Mouse (Mus musculus): ENCODE results near the gene Hoxa6. TPM values are rescaled to one million over a fixed set of nuclear protein-coding genes. Genes with fewer than 3 reads are reported as not detected.
A peak's percentile ranks its signal among the peaks of the same experiment; 100 is the strongest.

The Hoxa6 gene
- polyA plus RNA-seq, 1 experiment, result 0.52 TPM

DNA sequence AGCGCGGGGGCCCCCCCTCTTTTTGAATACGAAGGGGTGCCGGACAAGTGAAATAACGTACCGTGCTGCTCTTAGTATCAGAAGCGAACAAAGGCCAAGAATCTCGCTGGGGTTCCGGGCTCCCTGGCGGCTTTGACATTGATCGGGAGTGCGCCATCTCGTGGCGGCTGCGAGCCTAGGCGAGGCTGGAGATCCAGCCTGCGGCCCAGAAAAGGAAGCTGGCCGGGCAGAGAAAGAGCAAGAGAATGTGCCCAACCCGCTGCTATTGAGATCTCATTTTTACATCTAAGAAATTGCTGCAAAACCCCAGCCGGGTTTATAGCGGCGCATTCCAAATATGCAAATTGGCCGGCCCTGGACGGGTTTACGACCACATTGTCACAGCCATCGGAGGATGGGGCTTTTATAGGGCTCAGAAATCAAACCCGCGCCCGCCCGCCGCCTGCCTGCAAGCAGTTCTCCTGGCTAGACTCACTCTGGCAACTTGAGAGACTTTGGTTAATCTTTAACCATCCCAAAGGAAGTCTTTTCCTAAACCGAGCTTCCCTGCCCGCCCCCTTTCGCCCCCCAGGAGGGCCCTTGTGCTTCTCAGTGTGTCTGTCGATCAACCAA, 32.0 kb upstream of the Hoxa6 start, which contains the start of gene Hoxa10:
Hoxa10 (minus strand) TSS at position 466 of the 612 bp plus-strand sequence.
- TF ChIP-seq CTCF (IDR thresholded peaks at IDR 0.05; ENCODE audit: extremely low read depth, insufficient read length, insufficient replicate concordance, low read depth, low read length), result peak; percentile 75
- TF ChIP-seq POLR2A (IDR thresholded peaks at IDR 0.05; ENCODE audit: low read depth, low read length), result no peak
- Histone ChIP-seq H3K4me3 (ENCODE audit: low read depth, low read length) (no peak within 1 kb of the TSS), H3K27ac (ENCODE audit: insufficient read depth, low read depth, low read length) (no peak within 1 kb of the TSS), H3K27me3 (ENCODE audit: control insufficient read depth, insufficient read depth, low read length) (peaks cover 84% of the 10 kb centered on the region), H3K4me1 (ENCODE audit: control insufficient read depth, insufficient read depth, insufficient read length, low read length) (no peaks in the 10 kb centered on the region), H3K36me3 (ENCODE audit: control insufficient read depth, insufficient read depth, low read length) (no peaks in the 10 kb centered on the region)
- WGBS, result 3% methylated on average over 35 of the region's 35 CpGs

DNA sequence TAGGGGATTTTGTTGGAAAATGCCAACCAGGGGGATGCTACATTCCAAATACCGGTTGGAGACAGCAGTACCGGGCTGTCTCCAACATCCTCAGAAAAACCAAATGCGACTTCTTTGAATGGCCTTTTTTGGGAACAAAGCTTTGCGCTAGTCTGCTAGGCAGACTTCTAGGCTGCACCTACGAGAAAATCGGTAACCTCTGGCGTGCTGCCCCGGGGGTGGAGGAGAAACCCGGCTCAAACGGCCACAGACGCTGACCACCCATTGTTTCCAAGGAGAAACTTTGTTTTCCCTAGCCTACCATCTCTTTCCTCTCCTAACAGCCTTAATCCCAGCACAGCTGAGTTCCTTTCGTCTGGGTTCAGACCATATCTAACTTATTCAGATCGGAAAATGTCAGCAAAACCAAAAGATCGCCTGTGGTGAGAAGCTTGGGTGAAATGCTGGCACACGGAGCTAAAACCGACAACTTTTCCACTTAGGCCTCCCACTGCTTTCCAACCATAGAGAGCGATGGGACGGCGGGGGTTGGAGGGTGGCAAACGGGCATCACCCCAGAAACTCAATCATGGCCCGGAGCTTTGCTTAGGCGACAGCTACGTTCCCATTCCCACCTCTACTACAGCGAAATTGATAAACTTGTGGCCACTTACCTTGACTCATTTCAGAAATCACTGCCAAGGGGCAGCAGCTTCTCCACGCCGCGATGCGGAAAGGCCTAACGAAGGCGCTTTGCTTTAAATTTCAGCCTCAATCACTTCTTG, 31.3 kb upstream of the Hoxa6 start:
- Histone ChIP-seq H3K36me3 (ENCODE audit: control insufficient read depth, insufficient read depth, low read length) (no peaks in the 10 kb centered on the region), H3K27ac (ENCODE audit: insufficient read depth, low read depth, low read length) (no peak overlapping the region), H3K27me3 (ENCODE audit: control insufficient read depth, insufficient read depth, low read length) (peaks cover 84% of the 10 kb centered on the region), H3K4me3 (ENCODE audit: low read depth, low read length) (no peak overlapping the region), H3K4me1 (ENCODE audit: control insufficient read depth, insufficient read depth, insufficient read length, low read length) (no peaks in the 10 kb centered on the region)
- TF ChIP-seq CTCF (IDR thresholded peaks at IDR 0.05; ENCODE audit: extremely low read depth, insufficient read length, insufficient replicate concordance, low read depth, low read length) (no peak), POLR2A (IDR thresholded peaks at IDR 0.05; ENCODE audit: low read depth, low read length) (no peak)
- WGBS, result 8% methylated on average over 30 of the region's 30 CpGs

DNA sequence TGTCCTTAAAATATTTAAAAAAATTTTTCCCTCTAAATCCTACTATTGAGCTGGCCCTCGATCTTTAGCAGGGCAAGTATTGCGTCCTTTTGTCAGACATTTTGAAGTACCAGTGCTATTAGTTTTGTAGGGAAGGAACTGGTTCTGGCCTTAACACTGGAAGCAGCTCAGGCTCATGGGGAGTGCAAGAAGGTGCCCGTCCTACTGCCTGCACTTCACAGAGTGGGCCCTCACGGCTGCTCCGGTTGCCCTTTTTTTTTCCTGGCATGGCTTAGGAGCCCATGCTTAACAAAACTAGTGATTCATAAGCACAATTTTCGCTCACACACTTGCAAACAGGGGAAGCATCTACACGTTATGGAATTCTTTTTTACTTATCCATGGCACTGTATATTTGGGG, 30.5 kb upstream of the Hoxa6 start:
- TF ChIP-seq CTCF (IDR thresholded peaks at IDR 0.05; ENCODE audit: extremely low read depth, insufficient read length, insufficient replicate concordance, low read depth, low read length) (no peak), POLR2A (IDR thresholded peaks at IDR 0.05; ENCODE audit: low read depth, low read length) (no peak)
- Histone ChIP-seq H3K27me3 (ENCODE audit: control insufficient read depth, insufficient read depth, low read length) (peaks cover 85% of the 10 kb centered on the region), H3K27ac (ENCODE audit: insufficient read depth, low read depth, low read length) (no peak overlapping the region), H3K4me1 (ENCODE audit: control insufficient read depth, insufficient read depth, insufficient read length, low read length) (no peaks in the 10 kb centered on the region), H3K4me3 (ENCODE audit: low read depth, low read length) (no peak overlapping the region), H3K36me3 (ENCODE audit: control insufficient read depth, insufficient read depth, low read length) (no peaks in the 10 kb centered on the region)
- 16% methylated on average over 7 of the region's 7 CpGs for WGBS

DNA sequence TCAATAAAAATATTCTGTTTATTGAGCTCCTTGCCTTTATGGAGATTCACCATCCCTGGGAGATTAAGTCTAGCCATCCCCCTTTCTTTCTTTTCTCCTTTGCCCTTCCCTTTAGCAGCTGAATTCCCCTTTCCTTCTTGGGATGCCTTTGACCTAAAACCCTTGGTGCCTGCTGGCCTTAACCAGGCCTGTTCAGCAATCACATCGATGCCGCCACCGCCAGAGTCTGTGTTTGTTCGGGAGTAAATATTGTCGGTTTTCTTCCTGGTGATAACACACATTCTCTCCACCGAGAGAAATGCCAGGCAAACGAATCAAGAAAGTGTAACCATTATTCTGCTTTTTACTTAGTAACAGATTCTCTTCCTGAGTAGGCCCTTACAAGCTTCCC, 29.6 kb upstream of the Hoxa6 start:
- TF ChIP-seq POLR2A (IDR thresholded peaks at IDR 0.05; ENCODE audit: low read depth, low read length), result no peak
- no peak for TF ChIP-seq CTCF (IDR thresholded peaks at IDR 0.05; ENCODE audit: extremely low read depth, insufficient read length, insufficient replicate concordance, low read depth, low read length)
- H3K4me3 ChIP-seq (ENCODE audit: low read depth, low read length), result no peak overlapping the region
- no peak overlapping the region for H3K27ac ChIP-seq (ENCODE audit: insufficient read depth, low read depth, low read length)
- 4% methylated on average over 7 of the region's 7 CpGs for WGBS
- H3K4me1 ChIP-seq (ENCODE audit: control insufficient read depth, insufficient read depth, insufficient read length, low read length), result no peaks in the 10 kb centered on the region
- H3K27me3 ChIP-seq (ENCODE audit: control insufficient read depth, insufficient read depth, low read length), result peaks cover 85% of the 10 kb centered on the region
- no peaks in the 10 kb centered on the region for H3K36me3 ChIP-seq (ENCODE audit: control insufficient read depth, insufficient read depth, low read length)

DNA sequence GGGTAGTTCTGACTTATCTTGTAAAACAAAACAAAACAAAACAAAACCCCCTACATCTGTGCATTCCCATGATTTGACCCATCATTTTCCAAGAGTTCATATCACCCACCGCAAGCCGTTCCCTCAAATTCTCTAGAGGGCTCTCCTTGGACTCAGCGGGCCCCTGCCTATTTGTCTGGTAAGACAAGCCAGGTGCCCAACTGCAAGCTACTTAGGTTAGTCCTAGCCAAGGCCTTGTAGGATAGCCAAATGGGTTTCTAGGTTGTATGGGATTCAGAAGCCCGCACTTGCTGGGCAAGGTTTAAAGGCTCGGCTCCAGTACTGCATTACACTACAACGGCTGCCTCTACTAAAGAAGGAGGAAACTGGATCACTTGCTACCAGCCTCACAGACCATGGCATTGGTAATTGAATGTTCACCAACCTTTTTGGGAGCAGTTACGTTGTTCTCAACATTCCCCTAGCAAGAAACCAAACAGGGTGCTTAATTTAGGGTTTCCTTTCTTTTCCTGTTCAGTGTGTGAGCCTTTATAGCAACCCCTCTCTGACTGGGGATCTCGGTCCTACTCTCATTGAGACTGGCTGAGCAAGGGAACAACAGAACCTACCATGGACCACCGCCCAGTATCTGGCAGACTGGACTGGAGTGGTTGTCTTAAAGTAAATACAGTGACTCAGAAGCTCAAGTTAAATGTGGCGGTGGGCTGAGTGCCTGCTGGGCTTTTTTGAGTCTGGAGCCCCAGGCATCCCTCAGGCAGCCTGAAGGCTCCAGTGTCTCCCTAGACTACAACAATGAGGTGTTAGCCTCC, 29.0 kb upstream of the Hoxa6 start:
- TF ChIP-seq POLR2A (IDR thresholded peaks at IDR 0.05; ENCODE audit: low read depth, low read length), result no peak
- TF ChIP-seq CTCF (IDR thresholded peaks at IDR 0.05; ENCODE audit: extremely low read depth, insufficient read length, insufficient replicate concordance, low read depth, low read length), result no peak
- Histone ChIP-seq H3K36me3 (ENCODE audit: control insufficient read depth, insufficient read depth, low read length) (no peaks in the 10 kb centered on the region), H3K4me1 (ENCODE audit: control insufficient read depth, insufficient read depth, insufficient read length, low read length) (no peaks in the 10 kb centered on the region), H3K27ac (ENCODE audit: insufficient read depth, low read depth, low read length) (no peak overlapping the region), H3K27me3 (ENCODE audit: control insufficient read depth, insufficient read depth, low read length) (peaks cover 85% of the 10 kb centered on the region), H3K4me3 (ENCODE audit: low read depth, low read length) (no peak overlapping the region)
- 25% methylated on average over 10 of the region's 10 CpGs for WGBS

DNA sequence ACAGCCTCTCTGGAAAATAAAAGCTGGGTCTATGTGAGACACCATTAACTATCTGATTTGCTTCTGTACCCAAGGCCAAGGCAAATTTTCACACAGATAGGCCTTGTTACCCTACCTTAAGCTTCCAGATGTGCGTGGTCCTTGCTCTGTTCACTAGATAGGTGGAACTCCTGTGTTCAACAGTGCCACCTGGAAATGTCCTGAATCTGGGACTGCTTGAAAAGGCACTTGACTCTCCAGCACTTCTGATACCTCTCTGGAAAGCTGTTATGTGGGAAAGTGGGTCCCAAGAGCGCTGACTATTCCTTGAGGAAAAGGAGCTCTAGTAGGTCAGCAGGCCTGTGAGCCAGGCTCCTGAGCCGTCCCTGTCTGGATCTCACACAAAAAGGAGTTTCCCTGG, 28.3 kb upstream of the Hoxa6 start:
- H3K27me3 ChIP-seq (ENCODE audit: control insufficient read depth, insufficient read depth, low read length), result peaks cover 86% of the 10 kb centered on the region
- H3K36me3 ChIP-seq (ENCODE audit: control insufficient read depth, insufficient read depth, low read length), result no peaks in the 10 kb centered on the region
- H3K4me3 ChIP-seq (ENCODE audit: low read depth, low read length), result no peak overlapping the region
- no peak for TF ChIP-seq CTCF (IDR thresholded peaks at IDR 0.05; ENCODE audit: extremely low read depth, insufficient read length, insufficient replicate concordance, low read depth, low read length)
- no peaks in the 10 kb centered on the region for H3K4me1 ChIP-seq (ENCODE audit: control insufficient read depth, insufficient read depth, insufficient read length, low read length)
- no peak overlapping the region for H3K27ac ChIP-seq (ENCODE audit: insufficient read depth, low read depth, low read length)
- WGBS, result 31% methylated on average over 3 of the region's 3 CpGs

DNA sequence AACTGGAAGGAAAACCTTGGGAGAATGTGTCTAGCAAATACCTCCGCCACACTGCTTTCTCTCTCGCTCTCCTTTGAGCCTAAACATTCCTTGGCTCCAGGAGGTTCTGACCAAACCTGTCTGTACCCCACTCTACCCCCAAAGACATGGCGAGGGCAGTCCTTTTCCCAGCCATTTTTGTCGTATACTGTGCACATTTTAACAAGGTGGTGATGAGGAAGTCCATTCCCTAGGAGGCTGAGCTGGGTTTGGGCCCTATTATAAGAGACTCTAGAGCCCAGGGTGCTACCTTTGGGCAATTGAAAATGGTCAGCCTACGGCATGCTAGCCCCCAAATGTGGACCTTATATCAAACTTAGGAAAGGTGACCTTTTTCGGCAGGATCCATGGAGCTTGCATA, 27.3 kb upstream of the Hoxa6 start:
- no peak overlapping the region for H3K27ac ChIP-seq (ENCODE audit: insufficient read depth, low read depth, low read length)
- no peak overlapping the region for H3K4me3 ChIP-seq (ENCODE audit: low read depth, low read length)
- no peak for TF ChIP-seq POLR2A (IDR thresholded peaks at IDR 0.05; ENCODE audit: low read depth, low read length)
- TF ChIP-seq CTCF (IDR thresholded peaks at IDR 0.05; ENCODE audit: extremely low read depth, insufficient read length, insufficient replicate concordance, low read depth, low read length), result no peak
- H3K36me3 ChIP-seq (ENCODE audit: control insufficient read depth, insufficient read depth, low read length), result no peaks in the 10 kb centered on the region
- peaks cover 81% of the 10 kb centered on the region for H3K27me3 ChIP-seq (ENCODE audit: control insufficient read depth, insufficient read depth, low read length)
- H3K4me1 ChIP-seq (ENCODE audit: control insufficient read depth, insufficient read depth, insufficient read length, low read length), result no peaks in the 10 kb centered on the region
- WGBS, result 35% methylated on average over 6 of the region's 6 CpGs
